Mouse (Mus musculus): ENCODE results near the gene Slpi. TPM values are rescaled to one million over a fixed set of nuclear protein-coding genes. Genes with fewer than 3 reads are reported as not detected.

The Slpi gene
- polyA plus RNA-seq, 1 experiment, result 9.4 TPM

- TF ChIP-seq POLR2AphosphoS2 (IDR thresholded peaks at IDR 0.05; ENCODE audit: insufficient read length, low read depth) (no peak), MAX (IDR thresholded peaks at IDR 0.05; ENCODE audit: low read depth) (no peak), MYOD1 (IDR thresholded peaks at IDR 0.05; ENCODE audit: control insufficient read depth in 1 of 3, insufficient read length in 2 of 3, low read depth in 2 of 3) (no peak), TCF12 (IDR thresholded peaks at IDR 0.05; ENCODE audit: insufficient read depth, poor library complexity, severe bottlenecking) (no peak), POLR2A (IDR thresholded peaks at IDR 0.05; ENCODE audit: insufficient read length, low read depth) (no peak), USF1 (IDR thresholded peaks at IDR 0.05; ENCODE audit: low read depth) (no peak), SRF (IDR thresholded peaks at IDR 0.05; ENCODE audit: control insufficient read depth, insufficient read length, low read depth) (no peak), CEBPB (IDR thresholded peaks at IDR 0.05; ENCODE audit: insufficient read depth, poor library complexity, severe bottlenecking) (no peak), E2F4 (IDR thresholded peaks at IDR 0.05; ENCODE audit: insufficient read depth) (no peak), TCF3 (IDR thresholded peaks at IDR 0.05; ENCODE audit: insufficient read length, low read depth) (no peak), MYOG (IDR thresholded peaks at IDR 0.05; ENCODE audit: control insufficient read depth in 1 of 3, insufficient read depth in 1 of 3, insufficient read length in 2 of 3, low read depth in 2 of 3) (no peak), REST (IDR thresholded peaks at IDR 0.05; ENCODE audit: insufficient read depth, insufficient read length) (no peak)
- Histone ChIP-seq H3K4me3 (no peak overlapping the region), H3K27me3 (ENCODE audit: control insufficient read depth, insufficient read depth, insufficient read length) (peaks cover 56% of the 10 kb centered on the region), H3K36me3 (ENCODE audit: control insufficient read depth, insufficient read depth) (no peaks in the 10 kb centered on the region), H3K4me2 (ENCODE audit: low read depth) (no peak overlapping the region), H3ac (ENCODE audit: control insufficient read depth, insufficient read length) (no peak overlapping the region), H3K79me2 (ENCODE audit: control insufficient read depth, insufficient read depth) (no peaks in the 10 kb centered on the region)
Observed at GRCm38 (mm10) chr2:164403396-164404081, 14.6 kb upstream of the Slpi start.

GRCm38 (mm10) chr2:164402906-164403305, 14.0 kb upstream of the Slpi start, which contains the start of gene Rbpjl:
TSS of gene Rbpjl (plus strand) at chr2:164403141.
- Histone ChIP-seq H3K4me3 (no peak within 1 kb of the TSS), H3K27me3 (ENCODE audit: control insufficient read depth, insufficient read depth, insufficient read length) (peaks cover 56% of the 10 kb centered on the region), H3K79me2 (ENCODE audit: control insufficient read depth, insufficient read depth) (no peaks in the 10 kb centered on the region), H3K36me3 (ENCODE audit: control insufficient read depth, insufficient read depth) (no peaks in the 10 kb centered on the region), H3K4me2 (ENCODE audit: low read depth) (no peak within 1 kb of the TSS), H3ac (ENCODE audit: control insufficient read depth, insufficient read length) (no peak within 1 kb of the TSS)
- peak in 1 of 3 experiments; percentile 32 for TF ChIP-seq MYOG (IDR thresholded peaks at IDR 0.05; ENCODE audit: control insufficient read depth in 1 of 3, insufficient read depth in 1 of 3, insufficient read length in 2 of 3, low read depth in 2 of 3)
- no peak for TF ChIP-seq TCF12 (IDR thresholded peaks at IDR 0.05; ENCODE audit: insufficient read depth, poor library complexity, severe bottlenecking)

- H3ac ChIP-seq (ENCODE audit: control insufficient read depth, insufficient read length), result no peak overlapping the region
- H3K4me2 ChIP-seq (ENCODE audit: low read depth), result no peak overlapping the region
- no peak overlapping the region for H3K4me3 ChIP-seq
- no peaks in the 10 kb centered on the region for H3K36me3 ChIP-seq (ENCODE audit: control insufficient read depth, insufficient read depth)
- H3K79me2 ChIP-seq (ENCODE audit: control insufficient read depth, insufficient read depth), result no peaks in the 10 kb centered on the region
- no peak for TF ChIP-seq CEBPB (IDR thresholded peaks at IDR 0.05; ENCODE audit: insufficient read depth, poor library complexity, severe bottlenecking)
- no peak for TF ChIP-seq TCF12 (IDR thresholded peaks at IDR 0.05; ENCODE audit: insufficient read depth, poor library complexity, severe bottlenecking)
- peaks cover 25% of the 10 kb centered on the region for H3K27me3 ChIP-seq (ENCODE audit: control insufficient read depth, insufficient read depth, insufficient read length)
Observed at GRCm38 (mm10) chr2:164396911-164397310, 8.0 kb upstream of the Slpi start.

- peaks cover 17% of the 10 kb centered on the region for H3K27me3 ChIP-seq (ENCODE audit: control insufficient read depth, insufficient read depth, insufficient read length)
- H3K4me2 ChIP-seq (ENCODE audit: low read depth), result no peak overlapping the region
- no peaks in the 10 kb centered on the region for H3K36me3 ChIP-seq (ENCODE audit: control insufficient read depth, insufficient read depth)
- TF ChIP-seq TCF3 (IDR thresholded peaks at IDR 0.05; ENCODE audit: insufficient read length, low read depth) (no peak), POLR2AphosphoS2 (IDR thresholded peaks at IDR 0.05; ENCODE audit: insufficient read length, low read depth) (no peak), USF1 (IDR thresholded peaks at IDR 0.05; ENCODE audit: low read depth) (no peak), POLR2A (IDR thresholded peaks at IDR 0.05; ENCODE audit: insufficient read length, low read depth) (no peak), MAX (IDR thresholded peaks at IDR 0.05; ENCODE audit: low read depth) (no peak), REST (IDR thresholded peaks at IDR 0.05; ENCODE audit: insufficient read depth, insufficient read length) (no peak), MYOD1 (IDR thresholded peaks at IDR 0.05; ENCODE audit: control insufficient read depth in 1 of 3, insufficient read length in 2 of 3, low read depth in 2 of 3) (no peak), CEBPB (IDR thresholded peaks at IDR 0.05; ENCODE audit: insufficient read depth, poor library complexity, severe bottlenecking) (no peak), SRF (IDR thresholded peaks at IDR 0.05; ENCODE audit: control insufficient read depth, insufficient read length, low read depth) (no peak), MYOG (IDR thresholded peaks at IDR 0.05; ENCODE audit: control insufficient read depth in 1 of 3, insufficient read depth in 1 of 3, insufficient read length in 2 of 3, low read depth in 2 of 3) (no peak), E2F4 (IDR thresholded peaks at IDR 0.05; ENCODE audit: insufficient read depth) (no peak), TCF12 (IDR thresholded peaks at IDR 0.05; ENCODE audit: insufficient read depth, poor library complexity, severe bottlenecking) (no peak)
- no peaks in the 10 kb centered on the region for H3K79me2 ChIP-seq (ENCODE audit: control insufficient read depth, insufficient read depth)
- H3K4me3 ChIP-seq, result no peak overlapping the region
- no peak overlapping the region for H3ac ChIP-seq (ENCODE audit: control insufficient read depth, insufficient read length)
Observed at GRCm38 (mm10) chr2:164396076-164396475, 7.2 kb upstream of the Slpi start.

- no peaks in the 10 kb centered on the region for H3K27me3 ChIP-seq (ENCODE audit: control insufficient read depth, insufficient read depth, insufficient read length)
- H3K4me3 ChIP-seq, result no peak overlapping the region
- H3K4me2 ChIP-seq (ENCODE audit: low read depth), result no peak overlapping the region
- H3K36me3 ChIP-seq (ENCODE audit: control insufficient read depth, insufficient read depth), result no peaks in the 10 kb centered on the region
- no peaks in the 10 kb centered on the region for H3K79me2 ChIP-seq (ENCODE audit: control insufficient read depth, insufficient read depth)
- no peak overlapping the region for H3ac ChIP-seq (ENCODE audit: control insufficient read depth, insufficient read length)
- TF ChIP-seq CEBPB (IDR thresholded peaks at IDR 0.05; ENCODE audit: insufficient read depth, poor library complexity, severe bottlenecking), result no peak
- TF ChIP-seq SRF (IDR thresholded peaks at IDR 0.05; ENCODE audit: control insufficient read depth, insufficient read length, low read depth), result no peak
- no peak for TF ChIP-seq MYOD1 (IDR thresholded peaks at IDR 0.05; ENCODE audit: control insufficient read depth in 1 of 3, insufficient read length in 2 of 3, low read depth in 2 of 3)
- TF ChIP-seq POLR2AphosphoS2 (IDR thresholded peaks at IDR 0.05; ENCODE audit: insufficient read length, low read depth), result no peak
- TF ChIP-seq POLR2A (IDR thresholded peaks at IDR 0.05; ENCODE audit: insufficient read length, low read depth), result no peak
- TF ChIP-seq MAX (IDR thresholded peaks at IDR 0.05; ENCODE audit: low read depth), result no peak
- TF ChIP-seq TCF3 (IDR thresholded peaks at IDR 0.05; ENCODE audit: insufficient read length, low read depth), result no peak
- no peak for TF ChIP-seq E2F4 (IDR thresholded peaks at IDR 0.05; ENCODE audit: insufficient read depth)
- no peak for TF ChIP-seq REST (IDR thresholded peaks at IDR 0.05; ENCODE audit: insufficient read depth, insufficient read length)
- no peak for TF ChIP-seq USF1 (IDR thresholded peaks at IDR 0.05; ENCODE audit: low read depth)
- no peak for TF ChIP-seq MYOG (IDR thresholded peaks at IDR 0.05; ENCODE audit: control insufficient read depth in 1 of 3, insufficient read depth in 1 of 3, insufficient read length in 2 of 3, low read depth in 2 of 3)
- no peak for TF ChIP-seq TCF12 (IDR thresholded peaks at IDR 0.05; ENCODE audit: insufficient read depth, poor library complexity, severe bottlenecking)
Observed at GRCm38 (mm10) chr2:164393126-164393525, 4.2 kb upstream of the Slpi start.
